Mouse (Mus musculus): ENCODE results near the gene Olfr1446.

DNA sequence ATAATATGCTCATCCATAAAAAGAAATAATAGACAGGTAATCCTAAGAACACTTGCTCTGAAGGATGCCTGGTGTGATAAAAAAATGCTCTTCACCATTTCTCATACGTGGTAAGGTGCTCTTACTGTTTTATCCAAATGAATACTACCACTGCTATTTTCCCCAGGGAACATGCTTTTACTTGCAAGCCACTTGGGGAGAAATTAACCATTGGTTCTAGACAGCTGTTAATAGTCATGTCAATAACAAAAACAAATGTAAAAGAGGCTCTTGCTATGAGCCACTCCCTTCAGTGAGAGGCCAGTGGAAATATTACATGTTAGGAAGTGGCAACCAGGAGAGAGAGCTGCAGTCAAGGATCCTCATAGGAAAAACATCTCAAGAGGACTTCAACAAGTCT lies 31.0 kb upstream of the Olfr1446 start, which contains the start of gene Olfr1448:
- TF ChIP-seq USF1 (IDR thresholded peaks at IDR 0.05; ENCODE audit: low read depth) (no peak), CTCF (IDR thresholded peaks at IDR 0.05; ENCODE audit: control insufficient read depth, insufficient read depth, insufficient read length) (no peak), MAX (IDR thresholded peaks at IDR 0.05) (no peak), FOSL1 (IDR thresholded peaks at IDR 0.05; ENCODE audit: insufficient read depth, low read length, poor library complexity, severe bottlenecking) (no peak), CEBPB (IDR thresholded peaks at IDR 0.05; ENCODE audit: low read depth) (no peak)
